Mouse (Mus musculus) erythroblast, adult 5-6 weeks (primary cell): ENCODE results near the gene U2surp. TPM values are rescaled to one million over a fixed set of nuclear protein-coding genes. Genes with fewer than 3 reads are reported as not detected.
"Not testable (repeated sequence)": the region's sequence is repeated elsewhere in the genome, so short reads cannot be mapped to it uniquely, and the experiment has no call there.

ENCODE experiments used
- ATAC-seq: replicated peaks from 2 replicates; pipeline ENCODE4 v1.8.0; 2016; ENCODE audit warnings: moderate number of reproducible peaks, mild to moderate bottlenecking, moderate TSS enrichment, inconsistent platforms; ENCODE audit not compliant: poor library complexity, low FRiP score, severe bottlenecking
- total RNA-seq, 2 experiments: library from RNA; stranded (forward) in 1 of 2; stranded (reverse) in 1 of 2; fragments of 150-400 nt in 1 of 2; fragments of 200-764, 138-1000 nt in 1 of 2; gene quantifications; 2 replicates each; pipeline versions ENCODE4 v1.2.3 to v1.2.4; 2015 to 2017; ENCODE audit warnings: low replicate concordance in 2 of 2

Gene U2surp
- total RNA-seq, 2 experiments from 2014 or later: 50.9 to 63.0 TPM

GRCm38 (mm10) chr9:95541208-95541607 lies 29.4 kb upstream of the U2surp start:
- no peak for ATAC-seq

DNA sequence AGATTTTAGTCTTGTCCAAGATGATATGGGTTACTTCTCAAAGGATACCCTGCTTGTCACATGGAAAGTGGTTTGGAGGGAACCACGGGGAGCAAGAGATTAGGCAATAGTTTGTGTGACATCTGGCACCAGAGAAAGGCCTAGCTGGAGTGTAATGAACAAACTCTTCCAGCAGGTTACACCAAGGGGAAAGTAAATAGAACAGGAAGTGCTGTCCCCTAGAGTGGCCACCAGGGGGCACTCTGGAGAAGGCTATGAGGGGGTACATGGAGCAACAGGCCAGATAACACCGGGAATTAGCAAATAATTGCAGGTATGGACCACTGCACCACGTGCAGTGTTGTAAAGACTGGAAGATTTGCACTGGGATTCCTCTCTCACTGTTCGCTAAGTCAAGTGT lies 28.7 kb upstream of the U2surp start:
- ATAC-seq: peak; percentile 96

DNA sequence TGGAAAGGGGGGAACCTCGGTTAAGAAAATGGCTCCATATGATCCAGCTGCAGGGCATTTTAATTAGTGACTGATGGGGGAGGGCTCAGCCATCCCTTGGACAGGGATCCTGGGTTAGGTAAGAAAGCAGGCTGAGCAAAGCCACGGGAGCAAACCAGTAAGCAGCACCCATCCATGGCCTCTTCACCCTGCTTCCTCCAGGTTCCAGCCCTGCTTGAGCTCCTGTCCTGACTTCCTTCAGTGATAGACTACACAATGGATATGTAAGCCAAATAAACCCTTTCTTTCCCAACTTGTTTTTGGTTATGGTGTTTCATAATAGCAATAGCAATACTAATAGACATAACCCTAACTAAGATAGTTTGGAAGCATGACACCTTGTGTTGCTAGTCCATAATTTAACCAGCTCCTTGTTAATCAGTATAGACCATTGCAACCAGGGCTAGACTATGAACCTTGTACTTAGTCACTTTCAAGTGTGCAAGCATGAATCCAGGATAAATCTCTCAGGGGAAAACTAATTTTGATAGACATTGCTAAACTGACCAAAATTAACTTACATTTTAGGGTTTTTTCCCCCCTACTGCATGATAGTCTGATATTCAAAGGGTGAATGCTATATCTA lies 27.5 kb upstream of the U2surp start:
- no peak for ATAC-seq

DNA sequence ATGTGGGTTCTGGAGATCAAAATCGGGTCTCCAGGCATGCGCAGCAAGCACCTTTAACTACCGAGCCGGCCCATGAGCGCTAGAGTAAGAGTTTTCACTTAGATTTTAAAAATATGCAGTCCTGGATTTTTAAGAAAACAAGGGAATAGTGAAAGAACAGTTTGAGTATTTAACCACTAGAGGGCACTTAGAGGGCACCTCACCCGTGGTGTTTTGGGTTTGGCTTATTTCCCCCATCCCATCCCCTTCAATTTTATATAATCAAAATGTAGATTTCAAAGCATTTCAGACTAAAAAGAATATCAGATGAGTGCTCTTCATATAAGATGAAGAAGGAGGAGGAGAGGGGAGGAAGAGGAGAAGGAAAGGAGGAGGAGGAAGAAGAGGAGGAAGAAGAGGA lies 22.0 kb upstream of the U2surp start:
- 0 out of 2 replicates have a peak, but pooled peaks have one; percentile 56 for ATAC-seq

DNA sequence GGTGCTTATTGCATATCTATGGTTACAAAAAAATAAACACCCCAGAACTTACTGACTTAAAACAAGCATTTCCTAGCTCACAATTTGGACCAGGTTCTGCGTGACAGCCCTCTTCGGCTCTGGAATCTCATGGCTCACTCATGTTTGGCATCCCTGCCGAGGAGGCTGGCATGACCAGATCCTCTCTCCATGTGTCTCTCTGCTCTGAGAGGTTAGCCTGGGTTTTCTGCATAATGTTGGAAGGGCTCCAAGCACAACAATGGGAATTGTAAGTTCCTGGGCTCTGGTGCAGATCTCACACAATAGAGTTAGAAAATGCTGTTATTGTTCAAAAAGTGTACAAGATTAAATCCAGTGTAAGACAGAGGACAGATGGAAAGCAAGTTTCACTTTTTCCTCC lies 19.3 kb upstream of the U2surp start:
- ATAC-seq: no peak

GRCm38 (mm10) chr9:95527676-95528075 lies 15.9 kb upstream of the U2surp start:
- ATAC-seq: peak; percentile 36; the same call in 1 of the 2 replicates

DNA sequence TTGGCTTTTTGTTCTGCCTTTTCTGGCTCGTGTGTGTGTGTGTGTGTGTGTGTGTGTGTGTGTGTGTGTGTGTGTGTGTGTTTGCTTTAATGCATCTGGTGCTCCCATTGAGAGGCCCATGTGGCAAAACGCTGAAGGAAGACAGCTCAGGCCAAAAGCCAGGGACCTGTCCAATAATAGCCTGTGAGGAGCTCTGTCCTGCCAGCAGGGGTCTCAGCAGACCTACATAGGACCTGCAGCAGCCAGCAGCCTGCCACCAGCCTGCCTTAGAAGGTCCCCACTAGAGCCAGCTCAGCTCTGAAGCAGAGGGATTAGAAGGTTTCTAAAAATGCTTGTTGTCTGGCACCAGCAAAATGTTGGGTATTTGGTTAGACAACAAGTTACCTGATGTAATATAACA lies 14.2 kb upstream of the U2surp start:
- peak; percentile 47; the same call in 1 of the 2 replicates for ATAC-seq

GRCm38 (mm10) chr9:95525376-95525775 lies 13.6 kb upstream of the U2surp start:
- no peak for ATAC-seq

DNA sequence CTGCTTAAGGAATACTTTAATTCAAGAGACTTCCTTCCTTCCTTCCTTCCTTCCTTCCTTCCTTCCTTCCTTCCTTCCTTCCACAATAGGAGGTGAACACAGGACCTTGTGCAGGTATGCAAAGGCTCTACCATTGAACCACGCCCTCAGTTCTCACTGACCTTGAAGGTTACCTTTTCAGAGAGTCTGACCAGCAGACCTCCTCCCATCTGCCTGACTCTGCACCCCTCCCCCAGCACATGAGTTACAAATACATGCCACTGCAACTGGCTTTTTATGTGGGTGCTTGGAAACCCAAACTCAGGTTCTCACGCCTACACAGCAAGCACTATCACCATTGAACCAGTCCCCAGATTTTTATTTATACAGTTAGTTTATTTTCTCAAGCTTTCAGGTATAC lies 10.8 kb upstream of the U2surp start:
- no peak for ATAC-seq

GRCm38 (mm10) chr9:95521566-95521965 lies 9.8 kb upstream of the U2surp start:
- ATAC-seq: no peak

- ATAC-seq: no peak
Measured at GRCm38 (mm10) chr9:95521031-95521430, 9.2 kb upstream of the U2surp start.

- ATAC-seq: no peak
Measured at GRCm38 (mm10) chr9:95520563-95520962, 8.8 kb upstream of the U2surp start.

DNA sequence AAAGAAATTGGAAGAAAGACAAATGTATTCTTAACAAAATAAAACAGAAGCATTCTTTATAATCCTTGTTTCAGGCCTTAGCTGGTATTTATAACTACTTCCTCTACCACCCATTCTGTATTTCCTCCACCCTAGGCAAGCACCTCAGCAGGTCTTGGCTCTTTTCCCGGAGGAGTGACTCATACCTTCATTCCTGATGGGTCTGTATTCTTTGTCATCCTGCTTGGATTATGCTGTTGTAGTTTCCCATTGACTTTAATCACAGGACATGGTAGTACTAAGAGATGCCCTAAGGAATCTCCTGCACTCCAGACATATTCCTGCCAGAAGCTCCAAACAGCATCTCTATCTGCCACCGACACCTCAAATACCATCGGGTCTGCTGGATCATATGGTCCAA lies 2.6 kb upstream of the U2surp start:
- not testable (repeated sequence) for ATAC-seq

- no peak for ATAC-seq
Measured at GRCm38 (mm10) chr9:95513776-95514175, 2.0 kb upstream of the U2surp start.

DNA sequence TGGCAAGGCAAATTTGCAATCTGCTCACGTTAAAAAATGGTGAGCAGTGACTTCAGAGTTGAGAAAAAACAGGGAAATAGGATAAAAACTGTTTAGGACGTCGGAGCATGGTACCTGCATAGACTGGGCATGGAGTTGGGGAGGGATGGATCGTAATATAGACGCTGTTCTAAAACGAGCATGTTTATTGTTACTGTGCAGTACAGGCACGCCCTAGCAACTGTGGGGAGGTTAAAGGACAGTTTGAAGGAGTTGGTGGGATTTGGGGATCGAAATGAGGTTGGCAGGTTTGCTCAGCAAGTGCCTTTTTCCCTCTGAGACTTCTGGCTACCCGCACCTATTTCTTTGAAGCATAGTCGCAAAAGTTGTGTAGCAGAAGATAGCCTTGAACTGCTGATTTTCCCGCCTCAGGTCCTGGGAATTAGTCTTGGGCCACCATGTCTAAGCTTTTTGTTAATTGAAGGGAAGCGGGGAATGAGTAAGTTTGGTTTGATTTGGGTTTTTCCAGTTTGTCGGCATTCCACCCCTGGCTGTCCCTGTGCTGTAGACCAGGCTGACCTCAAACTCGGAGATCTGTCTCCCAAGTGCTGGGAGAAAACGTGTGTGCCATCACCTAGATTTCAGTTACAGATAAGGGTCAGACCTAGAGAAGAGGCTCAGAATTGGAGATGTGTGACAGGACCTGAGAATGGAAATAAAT lies 685 bp upstream of the U2surp start:
- peak; percentile 37 for ATAC-seq

DNA sequence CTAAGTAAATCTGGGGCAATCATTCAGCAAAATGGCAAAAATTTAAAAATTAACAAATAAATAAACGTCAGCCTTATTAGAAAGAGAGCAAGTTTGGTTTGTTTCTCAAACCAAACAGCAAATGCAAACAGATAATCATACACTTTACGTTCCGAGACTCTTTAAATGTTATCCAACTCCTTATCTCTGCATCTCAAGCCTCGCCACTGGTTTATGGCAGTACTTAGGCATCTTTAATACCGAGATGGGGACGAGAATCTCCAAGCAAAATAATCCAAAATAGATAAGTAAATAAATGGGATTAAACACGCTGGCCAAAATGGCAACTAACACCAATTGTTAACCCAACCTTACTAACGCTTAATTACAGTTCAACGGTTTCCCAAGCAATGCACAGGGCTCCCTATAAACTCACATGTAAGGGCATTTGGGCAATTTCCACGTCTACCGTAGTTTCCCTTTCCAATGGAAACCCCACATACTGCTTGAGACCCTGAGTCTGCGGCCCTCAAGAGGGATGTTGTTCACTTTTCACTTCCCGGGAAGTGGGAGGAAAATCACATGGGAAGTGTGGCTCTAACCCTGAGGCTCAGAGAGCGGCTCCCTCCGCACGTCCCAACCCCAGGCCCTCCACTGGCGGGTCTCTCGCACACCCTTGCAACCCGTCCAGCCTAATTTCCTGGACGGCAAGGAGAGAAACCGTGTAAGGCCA lies 947 bp downstream of the U2surp start:
- ATAC-seq: peak; percentile 25; the same call in 1 of the 2 replicates

GRCm38 (mm10) chr9:95505666-95506065 lies 6.1 kb downstream of the U2surp start:
- no peak for ATAC-seq

GRCm38 (mm10) chr9:95499848-95500247 lies 11.9 kb downstream of the U2surp start:
- ATAC-seq: no peak

DNA sequence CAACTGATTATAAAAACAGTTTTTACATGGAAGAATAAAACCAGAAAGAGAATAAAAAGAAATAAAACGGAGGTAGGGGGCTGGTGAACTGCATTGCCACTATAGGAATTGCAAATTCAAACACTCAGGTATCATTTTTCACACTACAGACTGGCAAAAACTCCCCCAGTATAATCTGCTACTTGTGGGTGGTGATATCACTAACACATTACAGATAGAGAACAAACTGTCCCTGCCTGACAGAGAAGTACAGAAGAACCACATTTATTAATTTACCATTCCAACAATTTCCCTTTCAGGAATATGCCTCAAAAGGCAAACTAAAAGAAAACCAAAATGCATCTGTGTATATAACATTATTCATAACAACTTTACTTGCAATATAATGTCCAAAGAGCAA lies 16.8 kb downstream of the U2surp start:
- no peak for ATAC-seq

DNA sequence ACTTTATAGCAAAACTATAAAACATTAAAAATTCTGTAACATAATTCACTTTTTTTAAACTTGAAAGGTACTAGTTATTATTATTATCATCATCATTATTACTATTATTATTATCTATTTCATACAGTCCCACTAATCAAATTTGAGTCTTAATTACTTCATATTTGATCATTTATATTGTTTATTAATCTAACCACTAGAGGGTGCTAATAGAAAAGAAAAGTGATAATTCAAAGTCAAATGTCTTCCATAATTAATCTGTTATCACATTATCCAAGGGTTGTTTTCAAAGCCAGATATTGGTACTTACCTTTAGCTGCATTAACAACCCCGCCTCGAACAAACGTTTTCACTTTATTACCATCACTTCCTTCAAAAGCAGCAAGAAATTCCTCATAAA lies 18.4 kb downstream of the U2surp start:
- ATAC-seq: no peak

DNA sequence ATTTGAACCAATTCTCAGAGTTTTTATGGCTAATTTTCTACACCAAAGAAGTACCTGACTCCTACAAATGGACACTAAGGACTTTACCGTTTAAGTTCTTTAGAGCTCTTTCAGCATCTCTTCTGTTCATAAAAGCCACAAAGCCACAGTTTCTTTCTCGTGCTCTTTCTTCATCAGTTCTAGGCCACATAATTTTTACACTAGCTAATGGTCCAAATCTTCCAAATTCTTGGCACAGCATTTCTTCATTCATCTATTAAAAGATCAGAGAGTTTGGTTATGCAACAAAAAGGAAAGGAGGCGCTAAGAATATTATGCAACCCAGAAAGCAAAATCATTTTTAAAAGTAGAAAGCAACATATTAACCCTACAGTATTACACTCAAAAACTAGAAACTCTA lies 21.8 kb downstream of the U2surp start:
- ATAC-seq: no peak
